In the genomic region with DNA sequence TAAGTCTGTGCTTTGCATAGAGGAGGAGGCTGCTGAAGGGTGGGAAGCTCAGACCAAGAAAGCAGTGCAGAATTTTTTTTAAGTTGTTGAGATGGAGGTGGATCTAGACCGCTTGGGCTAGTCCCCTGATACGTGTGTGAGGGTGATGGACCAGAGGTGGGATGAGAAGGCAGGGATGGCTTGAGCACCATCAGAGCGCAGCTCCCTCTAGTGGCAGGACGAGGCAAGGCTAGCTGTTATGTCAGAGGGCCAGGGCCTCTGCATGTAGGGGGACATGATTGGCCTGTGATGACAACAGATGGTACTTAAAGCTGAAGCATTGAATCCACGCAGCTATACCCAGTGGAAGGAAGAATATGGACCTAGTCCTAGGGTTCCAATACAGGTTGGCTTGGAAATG, we compare ENCODE assay signal across 8 mouse cellular contexts. TPM values are rescaled to one million over a fixed set of nuclear protein-coding genes. Genes with fewer than 3 reads are reported as not detected.
DNase-seq lines count a peak whose midpoint lies in the region; ATAC-seq and TF ChIP-seq lines count a peak whose summit lies in the region.

No protein-coding gene starts in this region.

- H3K79me2 ChIP-seq in liver, adult 2 months (ENCODE audit: control insufficient read depth, insufficient read depth, low read length) = peaks cover 6% of the 10 kb centered on the region

- H3K27ac ChIP-seq in midbrain, postnatal 0 days (ENCODE audit: low read depth, low read length) = no peak overlapping the region
- no peak overlapping the region for H3K27ac ChIP-seq in midbrain, embryonic 13.5 days
- no peak overlapping the region for H3K27ac ChIP-seq in cortical plate, adult 2 months (ENCODE audit: insufficient read depth, low read length)
- no peak overlapping the region for H3K27ac ChIP-seq in liver, adult 2 months (replicated peaks; ENCODE audit: insufficient read depth, low read depth, low read length)

- no peak for TF ChIP-seq POLR2A in cortical plate, adult 2 months (IDR thresholded peaks at IDR 0.05; ENCODE audit: extremely low read depth, insufficient read depth, low read length)
- TF ChIP-seq POLR2A in liver, adult 2 months (IDR thresholded peaks at IDR 0.05; ENCODE audit: extremely low read depth, insufficient read depth, low read length) = no peak

- H3K4me3 ChIP-seq in midbrain, postnatal 0 days (ENCODE audit: low read depth, low read length) = no peak overlapping the region
- no peak overlapping the region for H3K4me3 ChIP-seq in midbrain, embryonic 13.5 days (replicated peaks)
- H3K4me3 ChIP-seq in cortical plate, adult 2 months (ENCODE audit: insufficient read depth, low read length) = no peak overlapping the region
- H3K4me3 ChIP-seq in liver, adult 2 months (ENCODE audit: insufficient read depth, low read depth, low read length) = no peak overlapping the region

- peak; percentile 15 to 51 for DNase-seq in cerebellum, postnatal 14 days
- no peak for DNase-seq in midbrain, postnatal 0 days (ENCODE audit: low spot score)
- peak; percentile 16 for DNase-seq in liver, adult 2 months (ENCODE audit: extremely low read depth, low read depth, low spot score)
- peak; percentile 36 to 70 for DNase-seq in spleen, postnatal 10 days (ENCODE audit: low spot score in 2 of 2)
- DNase-seq in frontal cortex, postnatal 14 days (ENCODE audit: low spot score in 2 of 2) = no peak

- ATAC-seq in cerebellum, adult (ENCODE audit: insufficient number of reproducible peaks, low FRiP score, low TSS enrichment) = no peak
- ATAC-seq in midbrain, postnatal 0 days (ENCODE audit: low FRiP score) = no peak
- no peak for ATAC-seq in midbrain, embryonic 13.5 days

- H3K27me3 ChIP-seq in midbrain, postnatal 0 days (ENCODE audit: insufficient read depth, low read length) = no peaks in the 10 kb centered on the region
- H3K27me3 ChIP-seq in midbrain, embryonic 13.5 days = no peaks in the 10 kb centered on the region
- no peaks in the 10 kb centered on the region for H3K27me3 ChIP-seq in liver, adult 2 months (ENCODE audit: control insufficient read depth, insufficient read depth, low read length)

- TF ChIP-seq CTCF in midbrain, postnatal 0 days (IDR thresholded peaks at IDR 0.05) = peak; percentile 60
- TF ChIP-seq CTCF in cortical plate, adult 2 months (IDR thresholded peaks at IDR 0.05; ENCODE audit: extremely low read depth, insufficient read depth, low read length) = peak; percentile 68
- peak; percentile 98 for TF ChIP-seq CTCF in liver, adult 2 months (IDR thresholded peaks at IDR 0.05; ENCODE audit: low read depth, low read length)

- H3K9ac ChIP-seq in midbrain, postnatal 0 days (replicated peaks; ENCODE audit: low read length, poor library complexity, severe bottlenecking) = no peak overlapping the region
- no peak overlapping the region for H3K9ac ChIP-seq in midbrain, embryonic 13.5 days (replicated peaks)
- no peak overlapping the region for H3K9ac ChIP-seq in liver, adult 2 months (ENCODE audit: low read depth, low read length)

- no peak overlapping the region for H3K4me2 ChIP-seq in midbrain, postnatal 0 days (ENCODE audit: low read depth, low read length, poor library complexity, severe bottlenecking)
- no peak overlapping the region for H3K4me2 ChIP-seq in midbrain, embryonic 13.5 days (replicated peaks)

- H3K4me1 ChIP-seq in midbrain, postnatal 0 days (ENCODE audit: insufficient read depth, low read length) = no peaks in the 10 kb centered on the region
- H3K4me1 ChIP-seq in midbrain, embryonic 13.5 days (replicated peaks) = peaks cover 1% of the 10 kb centered on the region; the same call in 1 of the 2 replicates
- H3K4me1 ChIP-seq in cortical plate, adult 2 months (ENCODE audit: control insufficient read depth, insufficient read depth, low read length) = no peaks in the 10 kb centered on the region
- no peaks in the 10 kb centered on the region for H3K4me1 ChIP-seq in liver, adult 2 months (ENCODE audit: control insufficient read depth, insufficient read depth, low read length)

- WGBS in midbrain, postnatal 0 days = 52% methylated on average over 5 of the region's 5 CpGs
- WGBS in midbrain, embryonic 13.5 days = 59% methylated on average over 5 of the region's 5 CpGs
- WGBS in liver, adult 2 months = 81% methylated on average over 5 of the region's 5 CpGs

- peaks cover 7% of the 10 kb centered on the region for H3K36me3 ChIP-seq in midbrain, postnatal 0 days (ENCODE audit: insufficient read depth, low read length)
- peaks cover 7% of the 10 kb centered on the region; the same call in 1 of the 2 replicates for H3K36me3 ChIP-seq in midbrain, embryonic 13.5 days
- no peaks in the 10 kb centered on the region; the same call in 1 of the 2 replicates for H3K36me3 ChIP-seq in liver, adult 2 months (ENCODE audit: control insufficient read depth, insufficient read depth, low read length)

- H3K9me3 ChIP-seq in midbrain, postnatal 0 days (ENCODE audit: low read length) = no peaks in the 10 kb centered on the region
- H3K9me3 ChIP-seq in midbrain, embryonic 13.5 days = no peaks in the 10 kb centered on the region

RNA-seq across cellular contexts. Expression of a gene that starts 7.6 kb away (rescaled TPM):
- total RNA-seq in midbrain, postnatal 0 days (2014; rRNA removed) = 57.4 and 60.8 TPM in 2 replicates
- 69.8 and 70.1 TPM in 2 replicates for polyA plus RNA-seq in midbrain, postnatal 0 days (2015; fragmentation: Nextera tagmentation; extraction: Ambion mirVana)
- 55.5 and 56.0 TPM in 2 replicates for polyA plus RNA-seq in midbrain, embryonic 13.5 days (2015; fragmentation: Nextera tagmentation; extraction: Ambion mirVana)
- polyA plus RNA-seq in cortical plate, adult 2 months (2012; rRNA removed) = 39.3 and 39.6 TPM in 2 replicates
- 63.4 and 71.9 TPM in 2 replicates for total RNA-seq in liver, adult 2 months (2014; rRNA removed)
- 71.9 and 76.2 TPM in 2 replicates for polyA plus RNA-seq in liver, adult 2 months (2012; rRNA removed)

Comparison
In these comparisons a context has a peak if more than half of its experiments do, and no peak if none do; other contexts are left out.
1. DNase-seq: peak in cerebellum, postnatal 14 days (2 of 2), liver, adult 2 months (single experiment) and spleen, postnatal 10 days (2 of 2); none in midbrain, postnatal 0 days (single experiment) and frontal cortex, postnatal 14 days (0 of 2).
2. Peak in every context shown above with its lines, with median percentiles within 50 percentile points of each other: CTCF ChIP-seq.